Mouse (Mus musculus) frontal cortex, adult 2 months (tissue): ENCODE results near the gene Med20. TPM values are rescaled to one million over a fixed set of nuclear protein-coding genes. Genes with fewer than 3 reads are reported as not detected.

Experiments used
- DNase-seq, 2 experiments: peaks; one replicate each; pipeline ENCODE4 v3.0.0; 2022; ENCODE audit warnings: low spot score in 1 of 2; ENCODE audit errors: extremely low spot score in 1 of 2
- polyA plus RNA-seq: library from polyadenylated mRNA; depleted of rRNA; stranded (reverse); fragments of >200 nt; gene quantifications from 2 replicates; pipeline ENCODE4 v1.2.3, GENCODE M21; 2012; rRNA removed

Med20 gene
- polyA plus RNA-seq, 1 experiment: 33.2 TPM

- DNase-seq: peak in 1 of 2 experiments; percentile 48
Observed at GRCm38 (mm10) chr17:47672311-47673111, 61.1 kb downstream of the Med20 start.

Other genes with a start within 250 kb of the Med20 start
- 47.0 and 48.9 TPM in 2 replicates for gene Mrps10, start 242.7 kb upstream of the Med20 start, polyA plus RNA-seq
- 0.52 and 1.4 TPM in 2 replicates for gene Guca1b, start 226.2 kb upstream of the Med20 start, polyA plus RNA-seq
- 0.38 and 0.66 TPM in 2 replicates for gene Guca1a, start 211.0 kb upstream of the Med20 start, polyA plus RNA-seq
- 0.23 and 0.24 TPM in 2 replicates for gene AI661453, start 175.0 kb upstream of the Med20 start, polyA plus RNA-seq
- gene 1700001C19Rik, start 174.2 kb upstream of the Med20 start, polyA plus RNA-seq: 0.13 and 0.28 TPM in 2 replicates
- 30.5 and 32.6 TPM in 2 replicates for gene Taf8, start 109.3 kb upstream of the Med20 start, polyA plus RNA-seq
- gene Ccnd3, start 106.5 kb upstream of the Med20 start, polyA plus RNA-seq: 34.4 and 36.0 TPM in 2 replicates
- gene Bysl, start 90 bp upstream of the Med20 start, polyA plus RNA-seq: 18.0 TPM in 2 replicates
- gene Gm20517, start within 50 bp of the Med20 start, polyA plus RNA-seq: 3.5 and 3.7 TPM in 2 replicates
- gene Usp49, start 19.1 kb downstream of the Med20 start, polyA plus RNA-seq: 12.4 and 13.1 TPM in 2 replicates
- 143 and 168 TPM in 2 replicates for gene Tomm6, start 76.8 kb downstream of the Med20 start, polyA plus RNA-seq
- 39.1 and 39.9 TPM in 2 replicates for gene Frs3, start 77.4 kb downstream of the Med20 start, polyA plus RNA-seq
- 4.3 and 6.6 TPM in 2 replicates for gene Gm21981, start 82.9 kb downstream of the Med20 start, polyA plus RNA-seq
- 1.0 TPM in 1 of 2 replicates, not detected in the other for gene Prickle4, start 83.2 kb downstream of the Med20 start, polyA plus RNA-seq
- gene Pgc, start 115.3 kb downstream of the Med20 start, polyA plus RNA-seq: not detected in 2 replicates
- 9.5 and 9.9 TPM in 2 replicates for gene Tfeb, start 125.4 kb downstream of the Med20 start, polyA plus RNA-seq
- 3.8 and 4.6 TPM in 2 replicates for gene Mdfi, start 223.1 kb downstream of the Med20 start, polyA plus RNA-seq